17 mouse cellular contexts compared by ENCODE assay signal in the genomic region with DNA sequence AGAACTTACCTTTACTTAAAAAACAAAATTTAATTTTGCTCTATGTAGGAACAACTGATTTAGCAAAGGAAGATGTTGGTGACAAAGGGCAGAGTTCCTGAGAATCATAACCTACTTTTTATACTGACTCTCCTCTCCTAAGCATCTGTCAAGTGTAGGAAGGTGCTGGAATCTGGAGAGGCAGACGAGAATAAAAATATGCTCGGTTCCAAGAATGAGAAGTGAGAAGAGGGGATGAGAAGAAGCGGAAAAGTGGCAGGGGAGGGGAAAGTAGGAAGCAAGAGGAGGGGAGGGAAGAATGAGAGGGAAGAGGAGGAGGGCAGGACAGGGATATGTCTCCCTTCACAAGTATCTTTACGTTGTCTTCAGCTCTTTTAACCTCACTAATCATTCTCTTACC.
"Had no signal": no experiment of that assay in that cellular context is flagged by ENCODE, and none has a peak within 500 bp of the region (broad histone marks: within the 10 kb centered on the region; RNA-seq: fewer than 3 reads in every experiment).

No protein-coding gene starts in this region.

- H3K9ac ChIP-seq: liver, embryonic 15.5 days; neural tube, embryonic 15.5 days had no signal

- H3K4me3 ChIP-seq: layer of hippocampus, adult 2 months; limb, embryonic 10.5 days; liver, embryonic 15.5 days; midbrain, embryonic 10.5 days; myocyte; neural tube, embryonic 15.5 days had no signal

- H3K27ac ChIP-seq: layer of hippocampus, adult 2 months; limb, embryonic 10.5 days; liver, embryonic 15.5 days; midbrain, embryonic 10.5 days; neural tube, embryonic 15.5 days; stomach, postnatal 0 days had no signal

- H3K4me2 ChIP-seq: liver, embryonic 11.5 days; liver, embryonic 15.5 days; neural tube, embryonic 15.5 days had no signal

- H3K27me3 ChIP-seq: liver, embryonic 15.5 days; neural tube, embryonic 15.5 days had no signal

- H3K9me3 ChIP-seq: limb, embryonic 10.5 days; liver, embryonic 15.5 days; midbrain, embryonic 10.5 days; neural tube, embryonic 15.5 days had no signal

- DNase-seq: kidney, adult 11 months; kidney, postnatal 10 days; kidney, postnatal 4 days; lung, adult 2 months; lung, postnatal 4 days; midbrain, embryonic 14.5 days; right cerebral cortex, postnatal 25 days; thymus, adult 18-20 months; thymus, postnatal 14 days had no signal

- H3K36me3 ChIP-seq: limb, embryonic 10.5 days; liver, embryonic 15.5 days; neural tube, embryonic 15.5 days had no signal

- H3K4me1 ChIP-seq: limb, embryonic 10.5 days; midbrain, embryonic 10.5 days had no signal
